Mouse (Mus musculus) liver, postnatal 0 days (tissue): ENCODE measurements at regions not wholly inside any gene's neighbourhood (a gene's known extent, or its start where the extent isn't known, plus 50 kb on each side); places are given as distances from the start of the nearest gene placed in this dataset.

Source experiments
- CTCF ChIP-seq: sonication (generic); IDR thresholded peaks from 2 replicates; pipeline ENCODE4 v1.5.1; 2016; ENCODE audit warnings: antibody characterized with exemption, low read depth
- EP300 ChIP-seq: IDR thresholded peaks from 2 replicates; pipeline ENCODE4 v1.6.1; 2016; ENCODE audit warnings: antibody characterized with exemption, low read depth, mild to moderate bottlenecking

DNA sequence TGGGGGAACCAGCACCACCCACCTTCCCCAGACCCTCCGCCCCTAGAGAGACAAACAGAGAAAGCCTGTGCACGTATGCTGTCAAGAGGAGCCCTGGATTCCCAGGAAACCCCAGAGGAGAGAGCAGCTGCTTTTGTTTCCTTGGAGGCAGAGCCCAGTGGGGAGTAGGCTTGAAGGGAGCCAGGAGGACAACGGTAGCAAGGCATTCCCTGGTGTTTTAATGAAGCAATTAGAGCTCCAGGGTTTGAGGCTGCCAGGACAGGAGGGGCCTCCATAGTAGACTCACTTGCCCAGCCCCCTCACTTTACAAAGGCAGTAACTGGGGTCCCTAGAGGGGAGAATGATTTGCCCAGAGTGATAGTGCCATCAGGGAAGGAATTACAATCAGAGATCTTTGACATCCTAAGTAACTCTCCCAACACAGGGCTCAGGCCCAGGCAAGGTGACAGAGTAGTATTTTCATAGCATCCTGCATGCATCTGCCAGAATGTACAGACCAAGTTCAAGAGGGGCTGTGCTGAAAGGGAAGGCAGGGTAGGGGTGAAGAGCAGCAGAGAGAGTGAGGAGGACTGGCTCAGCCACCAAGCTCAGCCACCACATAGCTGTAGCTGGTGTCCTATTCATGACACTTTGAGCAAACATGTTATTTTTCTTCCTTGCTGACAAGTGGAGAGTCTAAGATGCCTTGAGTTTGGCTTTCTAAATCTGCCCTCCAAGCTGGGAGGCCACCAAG lies 389.0 kb downstream of the Nedd1 start:
- TF ChIP-seq EP300, result no peak
- no peak for TF ChIP-seq CTCF
